Mouse (Mus musculus): ENCODE measurements around the gene Med28.

- TF ChIP-seq CTCF (conservative IDR thresholded peaks at IDR 0.05; ENCODE audit: low read length) (no peak), POU5F1 (IDR thresholded peaks at IDR 0.05; ENCODE audit: borderline replicate concordance, low read length) (no peak)
These were observed 52.8 kb downstream of the Med28 start for GRCm38 (mm10) chr5:45572816-45573215.

All from E14TG2a.4 (cell line).